Mouse (Mus musculus) MEL (cell line): ENCODE data around the gene Olfr469. TPM values are rescaled to one million over a fixed set of nuclear protein-coding genes. Genes with fewer than 3 reads are reported as not detected.

ENCODE experiments used
- DNase-seq: peaks from one replicate; pipeline ENCODE4 v3.0.0; 2011; ENCODE audit warnings: low read depth, low spot score
- H3K27ac ChIP-seq: 2 replicates; pipeline ENCODE4 v1.5.1; 2012; ENCODE audit warnings: low read depth, mild to moderate bottlenecking, control low read depth, low read length, moderate library complexity; ENCODE audit not compliant: control insufficient read depth
- H3K27me3 ChIP-seq, 2 experiments: fragments of 150-350 bp in 1 of 2; sonication (generic) in 1 of 2; 2 replicates each; pipeline ENCODE4 v1.6.1; 2012; ENCODE audit warnings: low read length in 2 of 2, mild to moderate bottlenecking in 2 of 2, improper control_type of control experiment in 1 of 2, moderate library complexity in 1 of 2; ENCODE audit not compliant: insufficient read depth in 2 of 2, control insufficient read depth in 1 of 2
- H3K36me3 ChIP-seq, 2 experiments: 2 replicates each; pipeline ENCODE4 v1.6.1; 2012 to 2014; ENCODE audit warnings: low read length in 2 of 2, improper control_type of control experiment in 1 of 2, inconsistent platforms in 1 of 2, mild to moderate bottlenecking in 1 of 2; ENCODE audit not compliant: insufficient read depth in 2 of 2, control insufficient read depth in 1 of 2
- H3K4me1 ChIP-seq, 2 experiments: fragments of 150-350 bp in 1 of 2; sonication (generic) in 1 of 2; 2 replicates each; pipeline ENCODE4 v1.6.1; 2012; ENCODE audit warnings: low read length in 2 of 2, improper control_type of control experiment in 1 of 2, mild to moderate bottlenecking in 1 of 2; ENCODE audit not compliant: insufficient read depth in 2 of 2, control insufficient read depth in 1 of 2
- H3K4me3 ChIP-seq, 2 experiments: fragments of 150-350 bp in 1 of 2; sonication (generic) in 1 of 2; 2 replicates each; pipeline ENCODE4 v1.5.1; 2012; ENCODE audit warnings: low read depth in 2 of 2, low read length in 2 of 2, mild to moderate bottlenecking in 2 of 2, moderate library complexity in 2 of 2, control low read depth in 1 of 2, improper control_type of control experiment in 1 of 2; ENCODE audit not compliant: control insufficient read depth in 1 of 2, insufficient read depth in 1 of 2
- H3K79me2 ChIP-seq: 2 replicates; pipeline ENCODE4 v1.6.1; 2012; ENCODE audit warnings: mild to moderate bottlenecking, low read length, moderate library complexity; ENCODE audit not compliant: control insufficient read depth, poor library complexity, insufficient read depth
- H3K9ac ChIP-seq: 2 replicates; pipeline ENCODE4 v1.6.1; 2012; ENCODE audit warnings: low read depth, mild to moderate bottlenecking, control low read depth, low read length, moderate library complexity; ENCODE audit not compliant: control insufficient read depth, poor library complexity, severe bottlenecking
- H3K9me3 ChIP-seq: fragments of 150-350 bp; sonication (generic); replicated peaks from 2 replicates; pipeline ENCODE4 v1.6.1; 2012; ENCODE audit warnings: mild to moderate bottlenecking, low read length, improper control_type of control experiment, moderate library complexity; ENCODE audit not compliant: insufficient read depth
- E2F4 ChIP-seq: IDR thresholded peaks from 2 replicates; pipeline ENCODE4 v1.6.1; 2011; ENCODE audit warnings: low read depth, low read length, improper control_type of control experiment, borderline replicate concordance
- ETS1 ChIP-seq: IDR thresholded peaks from 2 replicates; pipeline ENCODE4 v1.6.1; 2012; ENCODE audit warnings: low read depth, mild to moderate bottlenecking, inconsistent platforms, low read length, improper control_type of control experiment, moderate library complexity
- KAT2A ChIP-seq: conservative IDR thresholded peaks from 2 replicates; pipeline ENCODE4 v1.6.1; 2012; ENCODE audit warnings: low read depth, low read length, improper control_type of control experiment, inconsistent platforms
- MEF2A ChIP-seq: IDR thresholded peaks from 2 replicates; pipeline ENCODE4 v1.6.1; 2014; ENCODE audit warnings: low read depth, mild to moderate bottlenecking, inconsistent platforms, low read length, improper control_type of control experiment; ENCODE audit not compliant: poor library complexity, insufficient replicate concordance, severe bottlenecking; ENCODE audit errors: extremely low read depth
- NRF1 ChIP-seq: IDR thresholded peaks from 2 replicates; pipeline ENCODE4 v1.6.1; 2014; ENCODE audit warnings: low read depth, mild to moderate bottlenecking, inconsistent platforms, low read length, improper control_type of control experiment, moderate library complexity; ENCODE audit not compliant: poor library complexity, insufficient read depth, severe bottlenecking
- RAD21 ChIP-seq: IDR thresholded peaks from 2 replicates; pipeline ENCODE4 v1.6.1; 2011; ENCODE audit warnings: mild to moderate bottlenecking, low read depth, low read length, improper control_type of control experiment
- TAL1 ChIP-seq: IDR thresholded peaks from 2 replicates; pipeline ENCODE4 v1.6.1; 2012; ENCODE audit warnings: mild to moderate bottlenecking, inconsistent platforms, low read length, moderate library complexity, mixed read lengths
- ZKSCAN1 ChIP-seq: IDR thresholded peaks from 2 replicates; pipeline ENCODE4 v1.6.1; 2012; ENCODE audit warnings: low read depth, mild to moderate bottlenecking, inconsistent platforms, low read length, improper control_type of control experiment, moderate library complexity
- ZMIZ1 ChIP-seq: IDR thresholded peaks from 2 replicates; pipeline ENCODE4 v1.6.1; 2012; ENCODE audit warnings: low read depth, mild to moderate bottlenecking, inconsistent platforms, low read length, improper control_type of control experiment, moderate library complexity
- ZNF384 ChIP-seq: IDR thresholded peaks from 2 replicates; pipeline ENCODE4 v1.6.1; 2012; ENCODE audit warnings: low read depth, mild to moderate bottlenecking, inconsistent platforms, low read length, improper control_type of control experiment
- polyA plus RNA-seq, 2 experiments: library from polyadenylated mRNA; stranded (reverse) in 1 of 2; unstranded in 1 of 2; fragments of >175 nt in 1 of 2; fragments of >200 nt in 1 of 2; gene quantifications; 2 replicates each; pipeline versions ENCODE4 v1.2.1 to v1.2.4; 2012; ENCODE audit warnings: low replicate concordance in 2 of 2, low read depth in 1 of 2; ENCODE audit not compliant: insufficient read length in 2 of 2, insufficient read depth in 1 of 2, missing spikeins in 1 of 2
- total RNA-seq: library from RNA; depleted of rRNA; stranded (reverse); fragments of 300-350 nt; gene quantifications from 2 replicates; pipeline ENCODE4 v1.2.3, GENCODE M21; 2012; rRNA removed

The Olfr469 gene
- total and polyA plus RNA-seq, 3 experiments: not detected

GRCm38 (mm10) chr7:107770812-107771211, 54.5 kb downstream of the Olfr469 start:
- DNase-seq: no peak
- H3K27ac ChIP-seq: no peak overlapping the region
- TF ChIP-seq KAT2A (no peak), TAL1 (no peak), ZMIZ1 (no peak), E2F4 (no peak), MEF2A (no peak), ZKSCAN1 (no peak), RAD21 (no peak), ETS1 (no peak), ZNF384 (no peak), NRF1 (no peak)
- TF ChIP-seq, all 39 proteins: peak for 0
- Histone ChIP-seq H3K9ac (no peak overlapping the region), H3K4me1 (no peaks in the 10 kb centered on the region), H3K4me3 (no peak overlapping the region), H3K36me3 (no peaks in the 10 kb centered on the region), H3K27me3 (no peaks in the 10 kb centered on the region), H3K9me3 (no peaks in the 10 kb centered on the region), H3K79me2 (no peaks in the 10 kb centered on the region)

Other genes starting within 250 kb of the Olfr469 start
- not detected in 2 replicates for gene Ppfibp2, start 230.3 kb downstream of the Olfr469 start, total RNA-seq
- gene Ppfibp2, start 230.3 kb downstream of the Olfr469 start, polyA plus RNA-seq: not detected
- not detected in 2 replicates for gene 5330417H12Rik, start 200.4 kb downstream of the Olfr469 start, total RNA-seq
- not detected for gene 5330417H12Rik, start 200.4 kb downstream of the Olfr469 start, polyA plus RNA-seq
- gene Cyb5r2, start 67.5 kb downstream of the Olfr469 start, total RNA-seq: not detected in 2 replicates
- gene Cyb5r2, start 67.5 kb downstream of the Olfr469 start, polyA plus RNA-seq: not detected
- not detected in 2 replicates for gene Ovch2, start 24.3 kb downstream of the Olfr469 start, total RNA-seq
- not detected for gene Ovch2, start 24.3 kb downstream of the Olfr469 start, polyA plus RNA-seq
- gene Olfr467, start 13.3 kb downstream of the Olfr469 start, total RNA-seq: not detected in 2 replicates
- gene Olfr467, start 13.3 kb downstream of the Olfr469 start, polyA plus RNA-seq: not detected
- gene Olfr470, start 21.9 kb upstream of the Olfr469 start, total RNA-seq: not detected in 2 replicates
- not detected for gene Olfr470, start 21.9 kb upstream of the Olfr469 start, polyA plus RNA-seq
- gene Olfr472, start 72.4 kb upstream of the Olfr469 start, total RNA-seq: not detected in 2 replicates
- gene Olfr472, start 72.4 kb upstream of the Olfr469 start, polyA plus RNA-seq: under 1 TPM in 1 of 2 experiments, not detected in 1; 0.01 TPM
- gene Olfr473, start 104.9 kb upstream of the Olfr469 start, total RNA-seq: not detected in 2 replicates
- gene Olfr473, start 104.9 kb upstream of the Olfr469 start, polyA plus RNA-seq: not detected
- not detected in 2 replicates for gene Olfr474, start 129.1 kb upstream of the Olfr469 start, total RNA-seq
- gene Olfr474, start 129.1 kb upstream of the Olfr469 start, polyA plus RNA-seq: not detected
- gene Olfr476, start 139.3 kb upstream of the Olfr469 start, total RNA-seq: not detected in 2 replicates
- not detected for gene Olfr476, start 139.3 kb upstream of the Olfr469 start, polyA plus RNA-seq
- gene Olfr477, start 161.2 kb upstream of the Olfr469 start, total RNA-seq: not detected in 2 replicates
- not detected for gene Olfr477, start 161.2 kb upstream of the Olfr469 start, polyA plus RNA-seq
- gene Olfr478, start 208.4 kb upstream of the Olfr469 start, total RNA-seq: not detected in 2 replicates
- not detected for gene Olfr478, start 208.4 kb upstream of the Olfr469 start, polyA plus RNA-seq
- not detected in 2 replicates for gene Olfr479, start 225.2 kb upstream of the Olfr469 start, total RNA-seq
- not detected for gene Olfr479, start 225.2 kb upstream of the Olfr469 start, polyA plus RNA-seq
- gene Olfr480, start 241.8 kb upstream of the Olfr469 start, total RNA-seq: not detected in 2 replicates
- gene Olfr480, start 241.8 kb upstream of the Olfr469 start, polyA plus RNA-seq: not detected